Mouse (Mus musculus) lung, postnatal 10 days (tissue): ENCODE data around the gene Acsbg1.

Experiments used
- DNase-seq: peaks from one replicate; pipeline ENCODE4 v3.0.0; 2021

Acsbg1 gene

DNA sequence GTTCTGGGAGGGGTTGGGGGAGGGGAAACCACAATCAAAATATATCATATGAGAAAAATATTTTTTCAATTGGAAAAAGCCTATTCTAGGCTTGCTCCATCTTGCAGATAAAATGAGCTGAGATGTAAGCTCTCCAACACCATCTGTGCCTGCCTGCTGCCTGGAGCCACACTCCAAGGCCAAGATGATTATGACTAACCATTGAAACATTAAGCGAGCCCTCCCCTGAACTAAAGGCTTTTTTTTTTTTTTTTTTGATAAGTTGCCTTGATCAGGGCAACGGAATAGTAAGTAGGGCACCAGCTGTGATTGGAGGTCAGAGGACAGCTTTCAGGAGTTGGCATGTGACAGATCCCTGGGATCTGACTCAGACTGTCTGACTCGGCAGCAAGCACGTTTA, 6.8 kb upstream of the Acsbg1 start:
- DNase-seq, result no peak

DNA sequence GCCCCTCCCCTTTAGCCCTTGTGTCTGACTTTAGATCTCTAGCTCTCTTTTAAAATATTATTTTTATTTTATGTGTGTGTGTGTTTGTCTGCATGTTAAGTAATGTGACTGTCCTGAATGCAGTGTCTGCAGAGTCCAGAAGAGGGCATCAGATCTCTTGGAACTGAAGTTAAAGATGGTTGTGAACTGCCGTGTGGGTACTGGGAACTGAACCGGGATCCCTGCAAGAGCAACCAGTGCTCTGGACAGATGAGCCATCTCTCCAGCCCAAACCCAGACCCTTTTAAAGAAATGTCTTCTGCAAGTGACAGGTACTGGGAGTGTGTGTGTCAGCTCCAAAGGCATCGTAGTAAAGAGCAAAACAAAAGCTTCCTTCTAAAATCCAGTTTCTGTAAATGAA, 4.4 kb upstream of the Acsbg1 start:
- no peak for DNase-seq

DNA sequence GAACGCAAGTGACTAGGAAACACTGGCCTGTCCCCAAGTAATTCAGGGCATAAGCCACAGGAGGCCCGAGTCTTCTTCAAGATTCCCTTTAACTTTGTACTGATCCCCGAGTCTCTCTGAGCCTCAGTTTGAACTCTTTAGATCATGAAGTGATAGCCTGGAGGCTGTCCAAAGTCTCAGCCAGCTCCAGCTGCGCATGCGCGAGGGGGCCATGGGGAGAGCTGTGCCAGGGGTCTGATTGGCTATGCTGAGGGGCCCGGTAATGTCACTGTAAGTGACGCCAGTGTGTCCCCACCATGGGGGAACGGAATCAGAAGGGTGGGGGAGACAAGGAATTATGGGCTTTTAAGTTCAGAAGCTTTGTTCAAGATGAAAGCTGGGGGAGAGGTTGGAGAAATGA, 2.7 kb upstream of the Acsbg1 start:
- DNase-seq, result peak; percentile 14

DNA sequence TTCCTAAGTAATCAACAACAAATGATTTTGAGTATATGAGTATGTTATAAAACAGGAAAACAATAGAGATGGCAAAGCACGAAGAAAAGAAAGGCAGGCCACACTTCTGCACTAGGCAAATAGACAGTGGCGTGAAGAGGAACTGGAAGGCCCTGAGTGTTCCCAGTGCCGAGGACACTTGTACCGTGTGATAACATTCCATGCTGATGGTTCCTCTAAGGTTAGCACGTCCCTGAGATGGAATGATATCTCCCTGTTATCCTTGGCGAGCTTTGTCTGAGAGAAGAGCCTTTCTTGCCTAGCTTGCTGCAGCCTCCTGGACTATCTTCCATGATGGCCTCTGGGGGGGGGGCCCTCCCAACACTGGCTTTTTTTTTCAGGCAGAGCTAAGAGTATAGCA, 2.9 kb downstream of the Acsbg1 start:
- no peak for DNase-seq

DNA sequence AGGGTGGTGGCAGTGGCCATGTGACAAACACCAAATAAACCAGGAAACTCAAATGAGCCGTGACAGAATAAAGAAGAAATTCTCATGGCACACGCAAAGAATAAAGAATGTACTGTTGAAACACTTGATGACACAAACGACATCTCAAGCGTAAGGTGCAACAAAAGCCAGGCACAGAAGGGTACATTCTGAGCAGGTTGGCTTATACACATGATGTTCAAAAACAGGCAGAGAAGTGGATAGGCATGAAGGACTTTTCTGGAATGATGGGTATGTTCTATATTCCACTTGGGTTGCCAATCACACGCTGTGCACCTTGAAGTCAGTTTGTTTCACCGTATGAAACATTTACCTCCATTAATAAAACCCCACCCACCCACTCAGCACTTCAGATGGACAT, 5.3 kb downstream of the Acsbg1 start:
- DNase-seq, result no peak

DNA sequence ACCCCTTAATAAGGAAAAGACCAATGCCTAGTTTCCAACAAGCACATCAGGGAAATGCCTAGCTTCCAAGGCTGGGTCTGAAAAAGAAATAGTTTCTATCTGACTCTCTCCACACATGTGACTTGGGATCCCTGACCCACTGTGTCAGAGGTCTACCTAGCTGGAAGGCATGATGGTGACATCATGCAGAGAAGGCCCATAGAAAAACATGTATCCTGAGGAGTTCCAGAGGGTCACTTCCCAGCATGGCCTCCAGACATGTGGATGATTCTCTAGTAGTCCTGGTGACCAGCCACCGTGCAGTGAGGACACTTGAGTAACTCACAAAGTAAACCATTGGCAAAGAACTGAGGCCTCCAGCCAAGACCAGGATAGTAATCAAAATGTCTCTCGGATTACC, 5.8 kb downstream of the Acsbg1 start:
- no peak for DNase-seq

DNA sequence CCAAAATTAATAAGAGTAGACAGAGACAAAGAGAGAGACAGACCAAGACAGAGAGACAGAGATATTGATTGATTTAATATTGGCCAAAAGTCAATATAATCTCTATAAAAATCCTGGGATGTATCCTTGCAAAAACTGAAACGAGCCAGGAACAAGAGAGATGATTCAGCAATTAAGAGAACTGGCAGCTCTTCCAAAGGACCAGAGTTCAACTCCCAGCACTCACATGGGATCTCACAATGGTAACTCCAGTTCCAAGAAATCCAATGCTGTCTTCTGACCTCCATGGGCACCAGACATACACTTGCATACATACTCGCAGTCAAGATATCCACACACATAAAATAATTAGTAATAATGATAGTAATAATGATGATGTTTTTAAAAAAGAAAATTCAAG, 8.9 kb downstream of the Acsbg1 start:
- no peak for DNase-seq

DNA sequence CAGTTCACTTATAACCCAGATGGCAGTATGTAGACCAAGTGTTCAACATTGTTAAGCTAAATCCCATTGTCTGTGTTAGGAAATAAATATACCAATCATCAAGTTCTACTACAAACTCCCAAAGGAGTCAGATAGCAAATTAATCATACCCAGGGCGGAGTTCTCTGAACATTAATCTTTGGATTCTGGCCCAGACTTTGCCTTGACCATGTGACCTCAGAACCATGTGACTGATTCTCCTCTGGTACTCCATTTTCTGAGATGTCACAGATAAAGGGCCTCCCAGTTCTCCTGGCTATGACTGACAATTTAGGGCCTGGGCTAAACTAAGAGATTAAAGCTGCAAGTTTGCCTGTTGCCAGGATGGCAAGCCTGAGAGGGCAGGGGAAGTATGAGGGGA, 12.3 kb downstream of the Acsbg1 start:
- DNase-seq, result no peak

DNA sequence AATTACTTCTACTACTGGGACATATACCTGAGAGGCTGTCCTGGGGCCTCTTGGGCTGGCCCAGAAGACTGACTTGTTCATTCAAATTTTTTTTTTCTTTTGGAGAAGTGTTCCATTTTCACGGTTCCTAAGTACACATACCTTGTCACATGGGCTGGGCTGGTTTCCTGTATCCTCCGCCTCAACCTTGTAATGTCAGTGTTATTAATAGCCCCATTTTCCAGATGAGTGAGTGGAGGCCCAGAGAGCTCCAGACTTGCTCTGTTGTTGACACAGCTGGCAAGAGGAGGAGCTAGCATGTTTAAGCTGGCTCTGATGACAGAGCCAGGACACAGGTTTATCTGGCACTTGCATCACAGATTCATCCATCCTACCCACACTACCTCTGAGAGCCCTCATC, 14.2 kb downstream of the Acsbg1 start:
- DNase-seq, result no peak

DNA sequence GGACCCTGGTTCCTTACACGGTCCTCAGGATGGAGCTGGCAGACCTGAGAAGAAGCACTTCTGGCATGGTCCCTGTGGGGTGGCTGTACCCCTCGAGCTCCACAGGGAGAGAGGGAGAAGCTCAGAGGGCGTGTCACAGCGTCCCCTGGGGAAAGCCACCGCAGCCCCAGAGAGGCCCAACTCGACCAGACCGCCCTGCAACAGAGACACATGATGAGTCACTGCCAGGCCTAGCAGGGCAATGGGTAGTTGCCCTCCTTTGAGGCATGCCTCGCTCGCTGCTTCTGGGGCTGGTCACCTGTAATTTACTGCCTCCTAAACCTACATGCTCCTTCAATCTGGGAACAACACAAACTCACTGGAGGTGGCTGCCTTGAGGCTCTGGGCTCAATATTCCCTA, 15.4 kb downstream of the Acsbg1 start:
- DNase-seq, result no peak

DNA sequence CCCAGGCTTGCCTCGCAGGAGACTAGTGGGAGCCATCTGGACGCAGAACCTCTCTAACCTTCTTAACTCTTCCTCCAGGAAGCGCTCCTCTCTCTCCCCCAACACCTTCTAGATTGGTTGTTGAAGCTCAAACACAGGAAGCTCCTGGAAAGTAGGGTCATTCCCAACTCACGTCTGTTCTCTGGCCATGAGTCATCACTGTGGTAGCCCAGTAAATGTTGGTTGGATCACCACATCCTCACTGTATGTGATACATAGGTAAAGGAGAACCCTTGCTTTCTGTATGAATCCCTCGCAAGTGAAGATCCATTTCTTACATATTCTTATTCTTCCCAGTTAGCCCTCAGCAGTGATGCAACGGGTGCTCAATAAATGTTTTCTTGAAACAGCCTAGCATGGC, 16.1 kb downstream of the Acsbg1 start:
- DNase-seq, result no peak

DNA sequence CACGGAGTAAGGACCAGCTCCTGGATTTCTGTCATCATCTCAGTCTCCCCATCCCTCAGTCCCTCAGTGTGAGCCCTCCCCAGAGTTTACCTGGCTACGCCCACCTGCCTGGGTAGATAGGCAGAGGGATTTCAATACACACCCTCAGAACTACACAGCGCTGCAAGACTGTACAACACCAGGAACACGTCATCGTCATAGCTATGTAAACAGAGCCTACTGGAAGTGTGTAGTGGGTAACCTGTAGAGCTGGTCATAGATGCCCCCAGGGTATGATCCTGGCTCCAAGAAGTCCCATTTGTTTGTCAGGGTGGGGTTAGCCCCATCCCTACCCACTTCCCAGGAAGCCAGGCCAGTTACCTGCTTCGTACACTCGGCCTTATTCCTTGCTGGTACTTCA, 18.5 kb downstream of the Acsbg1 start:
- DNase-seq, result no peak

DNA sequence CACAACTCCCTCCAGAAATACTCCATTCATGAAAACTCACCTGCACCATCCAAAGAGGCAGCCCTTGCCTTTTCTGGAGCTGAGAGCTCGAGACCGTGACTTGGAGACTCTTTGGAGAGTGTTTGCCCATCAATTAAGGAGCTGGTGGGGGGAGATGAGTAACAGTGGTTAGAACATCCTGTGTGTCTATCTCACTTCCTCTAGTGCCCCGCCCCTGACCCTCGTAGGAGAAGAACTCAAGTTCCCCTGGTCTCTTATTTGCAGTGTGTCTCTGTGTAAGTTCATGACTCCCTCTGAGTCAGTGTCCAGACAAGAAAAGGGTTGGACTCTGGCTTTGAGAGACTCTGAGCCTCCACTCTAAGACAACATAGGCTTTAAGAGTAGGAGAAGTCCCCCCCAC, 19.1 kb downstream of the Acsbg1 start:
- DNase-seq, result no peak

DNA sequence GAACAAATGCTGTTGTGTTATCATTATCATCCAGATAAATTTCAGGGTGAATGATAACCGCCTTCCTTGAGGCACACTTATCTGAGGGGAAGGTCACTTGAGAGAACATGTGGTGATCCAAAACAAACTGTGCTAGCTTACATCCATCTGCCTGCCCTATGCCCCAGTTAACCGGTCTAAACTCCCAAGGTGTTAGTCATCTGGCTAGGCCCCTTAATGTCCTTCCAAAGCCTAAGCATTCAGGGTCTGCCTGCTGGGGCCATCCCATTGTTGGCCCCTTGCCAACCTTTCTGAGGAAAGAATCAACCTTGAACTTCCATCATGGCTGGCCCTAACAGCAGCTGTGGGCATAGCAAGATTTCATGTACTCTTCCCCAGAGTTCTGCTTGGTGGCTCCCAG, 19.5 kb downstream of the Acsbg1 start:
- DNase-seq, result no peak

DNA sequence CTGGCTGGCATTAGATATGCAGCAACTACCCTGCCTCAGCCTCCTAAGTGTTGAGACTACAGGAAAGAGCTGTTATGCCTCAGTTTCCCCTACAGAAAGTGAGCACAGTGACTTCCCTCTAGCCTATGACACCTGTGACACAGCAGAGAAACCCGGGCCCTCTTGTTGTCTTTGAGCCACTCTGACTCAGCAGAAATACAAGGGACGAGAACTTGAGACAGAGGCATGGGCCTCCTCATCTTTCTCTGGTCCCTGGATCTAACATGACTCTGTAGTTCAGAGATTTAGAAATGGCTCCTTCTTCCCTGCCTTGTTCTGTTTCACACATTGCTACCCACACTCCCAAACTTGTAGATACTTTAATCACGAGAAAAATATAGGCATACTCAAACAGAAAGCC, 20.1 kb downstream of the Acsbg1 start:
- DNase-seq, result no peak

DNA sequence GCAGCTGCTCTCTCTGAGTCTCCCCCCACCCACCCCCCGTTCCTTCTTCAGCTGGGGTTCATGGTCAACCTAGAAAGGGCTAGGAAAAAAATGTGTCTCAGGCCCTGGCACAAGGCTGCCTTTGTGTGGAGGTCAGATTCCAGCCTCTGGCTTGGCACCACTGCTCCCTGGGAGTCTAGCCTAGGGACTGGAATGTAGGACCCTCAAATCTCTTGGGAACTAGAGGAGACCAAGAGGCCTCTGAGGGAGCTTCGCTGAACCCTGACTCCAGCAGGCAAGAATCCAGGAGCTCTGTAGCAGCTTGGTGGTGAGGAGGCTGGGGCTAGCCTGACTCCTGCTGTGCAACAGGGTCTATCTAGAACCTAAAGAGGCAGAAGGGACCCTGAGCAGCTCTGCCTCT, 22.5 kb downstream of the Acsbg1 start:
- DNase-seq, result no peak

DNA sequence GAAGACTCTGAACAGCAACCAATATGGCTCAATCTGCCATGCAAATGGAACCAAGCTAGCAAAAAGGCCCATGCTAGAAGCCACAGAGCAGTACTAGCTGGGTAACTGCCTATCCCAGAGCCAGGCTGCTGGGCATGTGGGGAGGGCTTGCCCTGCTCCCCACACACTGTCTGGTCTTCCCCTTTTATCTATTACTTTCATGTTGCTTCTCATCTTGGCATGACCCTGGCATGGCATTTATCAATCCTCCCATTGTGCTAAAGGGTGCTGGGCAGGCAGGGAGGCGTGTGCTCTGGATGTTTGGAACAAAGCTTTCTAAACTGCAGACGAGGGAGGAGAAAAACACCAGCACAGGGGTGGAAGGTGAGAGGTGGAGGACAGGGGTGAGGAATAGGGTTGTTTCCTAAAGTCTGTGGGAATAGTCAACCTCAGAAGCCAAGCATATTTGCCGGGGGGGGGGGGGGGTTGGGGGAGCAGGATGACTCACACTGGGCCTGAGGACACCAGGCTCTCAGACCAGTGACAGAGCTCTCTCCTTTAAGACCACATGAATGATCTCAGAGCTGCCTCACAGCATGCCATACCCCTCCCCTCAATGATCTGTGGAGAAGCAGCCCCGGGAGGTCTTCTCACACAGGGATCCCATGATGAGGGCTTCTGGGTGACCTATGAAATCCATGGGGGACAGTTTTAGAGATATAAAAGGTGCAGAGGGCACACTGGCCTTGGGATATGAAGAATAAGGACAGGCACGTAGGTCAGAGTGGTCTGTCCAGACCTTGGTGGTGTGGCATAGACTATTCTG, 24.0 kb downstream of the Acsbg1 start:
- DNase-seq, result no peak

DNA sequence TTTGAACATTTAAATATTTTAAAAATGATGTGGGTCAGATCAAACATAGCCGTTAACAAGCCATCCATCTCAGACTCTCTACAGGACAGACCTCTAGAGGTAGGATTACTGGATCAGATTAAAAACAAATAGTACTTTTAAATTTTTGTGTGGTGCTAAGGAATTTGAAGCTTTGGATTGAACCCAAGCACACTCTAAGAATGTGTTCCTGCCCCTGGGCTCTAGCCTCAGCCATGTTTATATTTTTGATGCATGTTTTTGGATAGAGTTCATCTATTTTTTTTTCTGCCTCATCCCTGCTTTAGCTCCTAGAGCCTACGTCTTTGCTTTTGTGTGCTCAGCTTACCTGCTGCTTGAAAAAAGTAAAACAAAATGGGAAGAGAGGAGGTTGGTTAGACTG, 28.3 kb downstream of the Acsbg1 start:
- no peak for DNase-seq

DNA sequence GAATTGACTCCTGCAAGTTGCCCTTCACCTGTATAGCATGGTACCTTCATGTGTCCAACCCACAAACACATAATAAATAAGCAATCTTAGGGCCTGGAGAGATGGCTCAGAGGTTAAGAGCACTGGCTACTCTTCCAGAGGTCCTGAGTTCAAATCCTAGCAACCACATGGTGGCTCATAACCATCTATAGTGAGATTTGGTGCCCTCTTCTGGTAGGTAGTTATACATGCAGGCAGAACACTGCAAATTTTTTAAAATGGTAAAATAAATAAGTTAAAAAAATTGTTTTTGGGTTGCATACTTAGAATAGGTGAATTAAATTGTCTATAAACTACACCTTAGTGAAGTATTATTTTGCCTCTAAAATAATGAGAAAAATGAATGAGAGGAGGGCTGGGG, 30.8 kb downstream of the Acsbg1 start:
- no peak for DNase-seq

DNA sequence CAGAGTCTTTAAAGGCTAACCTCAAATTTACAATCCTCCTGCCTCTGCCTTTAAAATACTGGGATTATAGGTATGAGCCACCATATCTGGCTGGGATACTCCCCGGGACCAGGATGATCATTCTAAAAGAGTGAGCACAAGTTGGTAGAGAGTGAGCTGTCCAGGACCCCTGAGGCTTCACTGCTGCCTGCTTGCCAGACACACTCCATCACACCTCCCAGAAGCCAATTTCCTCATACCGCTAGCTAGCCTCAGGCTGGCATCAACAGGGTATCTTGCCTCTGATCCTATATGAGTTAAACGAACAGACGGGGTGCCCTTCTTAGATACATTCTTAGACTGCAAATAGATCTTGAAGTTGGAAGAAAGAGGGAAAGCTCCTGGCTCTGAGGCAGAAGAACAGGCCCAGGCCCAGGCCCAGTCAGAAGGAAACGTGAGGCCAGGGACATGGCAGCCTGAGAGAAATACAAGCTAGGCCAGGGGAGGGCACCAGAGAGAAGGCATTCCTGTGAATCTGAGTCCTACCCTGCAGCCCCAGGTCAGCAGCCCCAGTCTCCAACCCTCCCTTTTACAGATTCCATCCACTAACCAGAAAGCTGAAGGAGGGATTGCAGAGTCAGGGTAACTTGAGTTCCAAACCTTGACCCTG, 31.9 kb downstream of the Acsbg1 start:
- DNase-seq, result no peak

DNA sequence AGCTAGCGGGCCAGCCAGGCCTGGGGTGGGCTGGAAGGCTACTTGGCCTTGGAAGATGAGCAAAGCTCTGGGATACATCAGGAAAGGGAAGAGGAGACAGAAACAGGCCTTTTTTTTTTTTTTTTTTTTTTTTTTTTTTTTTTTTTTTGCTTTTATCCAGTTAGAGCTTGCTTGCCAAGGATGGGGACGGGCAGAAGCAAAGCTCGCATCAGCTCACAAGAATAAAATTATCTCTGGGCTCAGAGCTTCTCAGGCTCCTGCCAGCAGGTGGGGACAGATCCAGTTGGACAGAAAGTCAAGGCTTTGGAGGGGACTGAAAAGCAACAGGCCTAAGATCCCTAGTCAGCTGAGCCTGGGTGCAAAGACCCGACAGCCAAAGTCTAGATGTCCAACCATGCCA, 32.9 kb downstream of the Acsbg1 start:
- DNase-seq, result no peak

DNA sequence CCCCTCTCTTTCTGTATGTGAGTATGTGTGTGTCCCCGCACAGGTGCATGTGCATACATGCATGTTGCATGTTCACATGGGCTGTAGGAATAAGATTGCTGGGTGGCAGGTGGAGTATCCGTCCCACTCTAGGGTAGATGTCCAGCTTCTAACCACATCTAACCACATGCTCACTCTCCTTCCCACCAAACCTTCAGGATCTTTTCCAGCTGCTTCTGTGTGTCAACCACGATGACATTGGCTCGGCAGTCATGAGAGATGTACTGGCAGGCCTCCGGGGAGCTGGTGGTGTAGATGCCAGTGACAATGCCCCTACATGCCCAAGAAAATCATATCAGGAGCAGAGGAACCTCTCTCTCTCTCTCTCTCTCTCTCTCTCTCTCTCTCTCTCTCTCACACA, 34.4 kb downstream of the Acsbg1 start:
- DNase-seq, result no peak

DNA sequence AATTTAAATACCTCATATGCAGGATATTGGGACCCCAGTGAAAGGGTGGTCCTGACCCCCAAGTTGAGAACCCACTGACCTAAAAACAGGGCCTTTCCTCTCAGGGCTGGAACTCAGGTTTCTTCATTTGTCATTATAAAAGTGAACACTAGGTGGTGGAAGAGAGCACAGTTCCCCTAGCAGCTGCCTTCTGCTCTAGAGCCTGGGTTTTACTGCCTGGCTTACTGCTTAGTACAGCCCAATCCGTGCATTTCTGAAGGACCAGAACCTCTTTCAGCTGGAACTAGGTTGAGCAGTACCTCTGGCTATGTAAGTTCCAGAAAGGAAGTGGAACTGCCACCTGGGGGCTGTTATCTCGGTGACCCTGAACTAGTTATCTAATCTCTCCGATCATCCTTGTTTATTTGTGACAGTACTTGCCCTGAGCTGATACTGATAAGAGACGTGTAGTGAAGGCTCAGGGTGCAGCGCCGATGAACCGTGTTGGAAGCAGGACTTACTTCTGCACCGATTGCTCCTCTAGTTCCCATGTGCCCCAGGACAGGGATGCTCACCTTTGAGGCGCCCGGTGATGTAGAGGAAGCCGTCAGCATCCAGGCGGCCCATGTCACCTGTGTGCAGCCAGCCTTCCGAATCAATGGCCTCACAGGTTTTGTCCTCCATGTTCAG, 47.4 kb downstream of the Acsbg1 start:
- peak; percentile 51 for DNase-seq

DNA sequence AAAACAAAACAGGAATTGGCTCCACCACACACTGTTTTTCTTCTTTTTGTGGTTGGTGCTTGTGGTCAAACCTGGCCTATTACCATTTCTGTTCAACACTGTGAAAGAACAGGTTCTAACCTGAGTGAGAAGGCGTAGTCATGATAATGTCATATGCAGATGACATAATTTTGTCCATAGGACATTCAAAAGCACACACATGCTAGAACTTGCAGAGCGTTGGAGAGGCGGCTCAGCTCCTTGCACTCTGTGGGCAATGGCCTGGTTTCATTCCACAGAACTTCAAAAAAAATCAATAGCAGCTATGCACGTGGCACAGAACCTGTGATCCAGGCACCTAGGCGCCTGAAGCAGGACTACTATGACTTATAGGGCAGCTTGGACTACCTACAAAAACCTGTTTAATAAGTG, 48.9 kb downstream of the Acsbg1 start:
- no peak for DNase-seq
